Mouse (Mus musculus): ENCODE measurements at regions not wholly inside any gene's neighbourhood (a gene's known extent, or its start where the extent isn't known, plus 50 kb on each side); places are given as distances from the start of the nearest gene placed in this dataset.

DNA sequence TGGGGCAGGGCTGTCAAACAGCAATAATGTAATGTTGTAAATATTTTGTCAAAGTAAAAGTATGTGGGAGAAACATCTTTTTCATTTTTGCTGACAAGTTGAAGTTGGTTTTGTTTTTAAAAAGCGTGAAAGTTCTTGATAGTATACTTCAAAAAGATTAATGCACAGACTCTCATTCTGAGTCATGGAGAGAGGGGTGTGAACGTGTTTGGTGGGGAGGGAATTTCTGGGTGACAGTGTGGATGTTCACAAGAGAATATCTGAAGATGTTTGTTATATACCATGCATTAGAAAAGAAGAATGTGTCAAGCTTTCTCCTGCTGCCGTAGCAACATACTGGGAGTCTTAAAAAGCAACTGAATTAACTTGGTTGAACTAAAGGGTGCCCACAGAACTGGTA is 57.0 kb downstream of the Rps29 start:
- DNase-seq (ENCODE audit: low spot score in 2 of 2): no peak

DNA sequence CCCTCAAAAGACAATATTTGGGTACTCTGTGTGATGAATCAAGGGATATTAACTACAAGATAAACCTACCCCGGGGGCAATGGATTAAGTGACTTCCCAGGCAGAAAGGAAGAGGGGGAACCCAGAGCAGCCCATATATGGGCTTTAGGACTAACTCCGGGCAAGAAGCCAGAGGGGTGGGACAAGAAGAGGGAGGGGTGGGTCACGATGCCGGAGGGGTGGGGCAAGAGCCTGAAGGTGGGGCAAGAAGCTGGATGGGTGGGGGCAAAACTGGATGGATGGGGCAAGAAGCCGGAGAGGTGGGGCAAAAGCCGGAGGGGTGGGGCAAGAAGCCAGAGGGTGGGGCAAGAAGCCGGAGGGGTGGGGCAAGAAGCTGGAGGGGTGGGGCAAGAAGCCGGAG is 64.1 kb downstream of the Rps29 start:
- no peak for DNase-seq (ENCODE audit: low spot score in 2 of 2)

DNA sequence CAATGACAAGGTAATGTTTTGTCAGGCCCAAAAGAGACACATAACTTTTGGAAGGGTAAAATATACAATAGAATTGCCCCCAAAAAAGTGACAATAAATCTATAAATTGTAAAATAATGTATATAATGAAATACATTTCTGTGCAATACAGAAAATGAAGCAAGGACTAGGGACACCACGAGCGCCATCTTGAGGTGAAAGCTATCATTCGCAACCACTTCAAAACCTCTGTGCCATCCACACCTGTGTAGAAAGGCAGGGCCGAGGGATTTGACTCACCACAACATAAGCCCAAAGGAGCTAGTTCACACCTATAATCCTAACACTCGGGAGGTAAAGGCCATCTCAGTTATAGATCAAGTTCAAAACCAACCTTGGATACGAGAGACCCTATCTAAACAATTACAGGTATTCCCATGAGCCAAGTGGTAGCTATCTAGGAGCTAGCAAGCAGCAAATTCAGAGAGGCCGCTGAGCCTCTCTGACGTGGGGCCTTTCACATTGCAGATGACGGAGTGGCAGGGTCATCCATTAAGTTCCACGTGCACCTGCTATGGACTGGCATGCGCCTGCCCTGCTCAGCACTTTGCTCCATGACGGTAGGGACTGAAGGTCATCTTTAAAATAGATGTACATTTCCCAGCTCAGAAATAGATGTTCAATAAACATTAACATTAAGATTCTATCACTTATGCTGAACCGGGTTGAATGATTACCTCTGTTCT is 65.8 kb downstream of the Rps29 start:
- DNase-seq (ENCODE audit: low spot score in 2 of 2): no peak

DNA sequence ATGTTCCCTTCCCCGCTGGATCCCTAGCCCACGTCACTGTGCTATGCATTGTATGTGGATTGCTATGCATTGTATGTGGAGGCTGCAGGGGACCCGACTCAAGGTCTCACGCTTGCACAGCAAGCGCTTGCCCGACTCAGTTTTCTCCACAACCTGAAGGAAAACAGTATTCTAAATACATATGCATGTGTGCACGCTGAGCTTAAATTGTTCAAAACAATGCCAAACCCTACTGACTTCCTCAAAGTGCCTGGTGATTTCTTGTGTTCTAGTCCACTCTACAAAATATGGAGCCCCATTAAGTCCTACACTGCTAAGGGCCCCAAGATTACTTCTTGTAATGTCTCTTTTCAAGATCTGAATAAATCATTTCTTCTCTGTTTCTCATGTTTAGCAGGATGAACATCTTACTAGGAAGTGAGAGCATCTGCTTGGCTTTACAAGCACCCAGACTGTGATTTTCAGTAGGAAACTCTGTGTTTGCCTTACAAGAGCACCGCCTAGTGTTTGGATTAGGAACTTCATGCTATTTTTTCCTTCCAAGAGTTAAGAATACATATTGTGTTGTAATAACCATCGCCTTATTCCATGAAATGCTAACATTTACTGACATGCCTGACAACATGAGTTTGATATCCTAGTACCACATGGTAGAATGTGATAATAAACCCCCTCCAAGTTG is 70.9 kb downstream of the Rps29 start:
- DNase-seq (ENCODE audit: low spot score in 2 of 2): peak; percentile 55 to 59

DNA sequence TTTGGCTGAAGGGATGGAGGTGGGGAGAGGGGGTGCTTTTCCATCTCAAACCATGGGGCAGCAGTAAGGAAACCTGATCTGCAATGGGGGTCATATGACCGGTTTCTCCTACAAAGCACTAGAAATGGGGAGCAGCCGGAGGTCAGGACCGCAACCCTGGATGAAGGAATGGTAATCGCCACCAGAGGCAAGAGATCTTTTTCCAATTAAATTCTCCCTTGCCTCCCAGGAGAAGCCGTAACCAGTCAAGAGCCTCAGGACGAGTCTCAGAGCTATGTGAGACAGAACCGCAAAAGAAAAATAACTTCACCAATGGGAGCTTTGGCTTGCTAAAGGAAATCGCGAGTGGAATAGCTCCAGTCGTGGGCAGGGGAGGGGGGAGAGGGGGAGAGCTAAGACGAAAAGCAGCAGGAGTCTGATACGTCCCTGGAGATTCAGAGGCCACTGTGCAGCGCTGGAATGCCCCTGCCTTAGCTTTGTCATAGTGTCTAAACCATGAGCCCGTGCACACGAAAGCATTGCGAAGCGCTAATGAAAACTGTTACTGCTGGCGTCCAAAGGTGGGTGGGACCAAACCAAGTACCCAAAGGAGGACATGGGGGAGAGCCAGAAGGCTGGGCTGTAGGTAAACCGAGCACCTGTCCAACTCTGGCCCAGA is 73.3 kb downstream of the Rps29 start:
- DNase-seq (ENCODE audit: low spot score in 2 of 2): no peak

DNA sequence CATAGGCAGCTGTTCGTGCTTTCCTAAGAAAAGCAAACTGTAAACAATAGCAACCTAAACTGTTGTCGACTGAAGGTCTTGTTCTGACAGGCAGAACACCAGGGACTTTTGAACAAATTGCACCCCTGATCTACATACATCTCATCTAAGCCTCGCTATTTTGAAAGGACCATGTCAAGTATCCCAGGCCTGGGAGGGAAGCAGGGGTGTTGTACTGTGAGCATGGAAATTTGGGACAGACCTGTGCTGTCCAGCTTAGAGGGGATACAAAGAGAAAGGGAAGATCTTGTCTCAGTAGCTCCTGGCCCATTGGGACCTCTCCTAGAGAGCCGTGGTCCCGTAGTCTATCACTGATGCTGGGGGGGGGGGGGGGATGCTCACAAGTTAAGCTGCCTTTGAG is 74.3 kb downstream of the Rps29 start:
- DNase-seq (ENCODE audit: low spot score in 2 of 2): no peak

DNA sequence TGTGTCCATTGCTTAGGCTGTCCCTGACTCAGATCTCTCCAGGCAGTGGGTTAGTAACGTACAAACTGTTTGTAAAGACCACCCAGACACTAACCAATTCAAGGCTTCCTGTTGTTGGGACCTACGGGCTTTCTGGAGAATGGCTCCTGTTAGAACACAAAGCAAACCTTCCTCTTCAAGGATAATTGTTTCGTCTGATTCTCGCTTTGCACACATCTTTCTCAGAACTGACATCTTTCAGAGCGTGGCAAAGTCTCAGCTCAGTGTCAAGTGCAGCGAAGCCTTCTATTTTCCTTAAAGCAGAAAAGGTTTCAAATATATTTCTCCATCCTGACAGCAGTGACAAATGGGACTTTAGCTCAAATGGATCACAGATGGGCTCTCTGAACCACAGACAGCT is 76.9 kb downstream of the Rps29 start:
- no peak for DNase-seq (ENCODE audit: low spot score in 2 of 2)

DNA sequence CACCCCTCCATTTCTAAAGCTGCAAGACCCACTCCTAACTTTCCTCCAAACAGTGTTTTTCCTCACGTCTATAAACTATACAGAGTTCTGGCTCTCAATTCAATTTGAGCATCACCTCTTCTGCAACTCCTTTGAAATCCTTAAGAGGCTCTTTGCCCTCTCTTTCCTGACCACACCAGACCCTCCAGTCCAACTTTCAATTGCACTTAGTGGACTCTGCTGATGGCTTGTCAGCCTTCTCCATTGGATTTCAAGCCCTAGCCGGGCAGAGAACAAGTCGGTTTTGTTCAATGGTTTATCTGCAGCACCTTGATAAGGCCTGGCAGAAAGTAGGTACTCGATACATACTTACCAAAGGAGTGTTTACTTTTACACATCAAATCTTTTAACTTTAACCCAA is 119.4 kb downstream of the Rps29 start:
- DNase-seq (ENCODE audit: low spot score in 2 of 2): no peak

DNA sequence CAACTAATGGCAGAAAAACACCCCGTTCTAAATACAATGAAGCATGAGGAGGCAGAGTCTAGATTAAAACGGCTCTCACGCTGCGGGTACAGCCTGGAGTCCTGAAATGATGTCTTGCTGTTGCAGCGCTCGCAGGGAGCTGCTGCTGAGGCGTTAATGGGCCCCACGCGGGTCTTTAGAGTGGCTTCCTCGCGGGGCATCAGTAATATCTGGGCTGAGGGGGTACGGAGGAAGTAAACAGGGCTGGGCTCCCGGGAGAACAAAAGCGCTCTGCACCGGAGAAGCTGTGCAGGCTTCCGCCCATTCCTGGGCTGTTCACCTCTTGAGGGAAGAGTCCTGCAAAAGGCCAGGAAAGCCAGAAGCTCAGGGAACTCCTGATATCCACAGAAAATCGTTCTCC is 135.4 kb downstream of the Rps29 start:
- DNase-seq (ENCODE audit: low spot score in 2 of 2): peak in 1 of 2 experiments; percentile 20

DNA sequence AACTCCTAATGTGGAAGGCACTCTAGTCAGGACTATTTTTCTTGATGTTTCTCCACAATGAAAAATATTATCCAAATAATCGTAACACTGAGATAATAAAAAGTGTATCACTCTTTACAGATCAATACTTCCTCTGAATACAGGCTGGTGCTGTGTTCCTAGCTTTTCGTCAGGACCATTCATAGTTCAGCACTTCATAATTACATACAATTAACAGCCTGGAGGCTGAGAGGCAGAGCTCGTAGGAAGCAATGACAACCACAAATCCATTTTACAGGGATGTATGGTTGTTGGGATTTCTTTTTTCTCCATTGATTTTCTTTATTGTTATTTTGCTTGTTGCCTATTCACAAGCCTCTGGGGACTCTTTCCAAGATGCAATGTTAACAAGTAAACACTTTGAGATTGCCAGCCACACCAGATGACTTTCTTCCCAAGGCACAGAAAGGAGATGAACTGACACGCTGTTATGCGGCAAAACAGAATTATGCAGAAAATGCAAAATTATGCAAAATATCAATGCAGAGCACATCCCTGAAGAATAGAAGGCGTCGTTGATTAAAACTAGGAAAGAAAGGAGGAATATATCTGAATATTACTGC is 142.2 kb downstream of the Rps29 start:
- no peak for DNase-seq (ENCODE audit: low spot score in 2 of 2)

DNA sequence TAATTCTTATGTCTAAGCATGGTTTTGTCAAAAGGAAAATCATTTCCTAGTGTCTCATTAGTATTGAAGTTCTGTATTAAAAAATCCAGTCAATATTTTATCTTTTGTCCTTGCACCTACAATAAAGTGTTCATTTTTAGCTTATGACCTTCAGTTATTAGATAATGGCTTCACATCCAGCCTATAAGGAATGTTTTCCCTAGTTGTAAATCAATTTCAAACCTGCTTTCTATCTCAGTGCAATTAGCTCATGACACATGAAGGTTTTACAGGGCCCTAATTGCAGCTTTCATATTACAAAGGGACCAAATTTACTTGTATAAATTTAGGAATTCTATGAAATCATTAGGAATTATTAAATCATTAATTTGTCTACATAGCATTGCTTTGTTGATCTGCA is 153.8 kb downstream of the Rps29 start:
- no peak for DNase-seq (ENCODE audit: low spot score in 2 of 2)

DNA sequence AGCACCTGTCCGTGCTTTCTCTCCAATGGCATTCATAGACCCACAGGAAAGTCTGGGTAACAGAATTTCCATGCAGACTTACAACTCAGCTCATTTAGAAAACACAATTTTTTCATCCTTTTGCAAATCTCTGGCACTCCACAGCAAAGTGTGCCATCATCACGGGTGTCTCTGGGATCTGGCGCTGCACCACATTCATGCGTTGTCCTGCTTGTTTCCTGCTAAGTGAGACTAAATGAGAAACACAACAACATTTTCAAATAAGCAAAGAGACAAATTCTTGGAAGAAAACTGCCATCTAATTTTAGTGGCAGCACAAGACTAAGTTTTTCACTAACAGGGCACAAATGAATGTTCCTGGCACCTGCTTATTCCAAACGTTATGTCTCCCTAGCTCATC is 156.9 kb downstream of the Rps29 start:
- peak; percentile 42 to 53 for DNase-seq (ENCODE audit: low spot score in 2 of 2)

DNA sequence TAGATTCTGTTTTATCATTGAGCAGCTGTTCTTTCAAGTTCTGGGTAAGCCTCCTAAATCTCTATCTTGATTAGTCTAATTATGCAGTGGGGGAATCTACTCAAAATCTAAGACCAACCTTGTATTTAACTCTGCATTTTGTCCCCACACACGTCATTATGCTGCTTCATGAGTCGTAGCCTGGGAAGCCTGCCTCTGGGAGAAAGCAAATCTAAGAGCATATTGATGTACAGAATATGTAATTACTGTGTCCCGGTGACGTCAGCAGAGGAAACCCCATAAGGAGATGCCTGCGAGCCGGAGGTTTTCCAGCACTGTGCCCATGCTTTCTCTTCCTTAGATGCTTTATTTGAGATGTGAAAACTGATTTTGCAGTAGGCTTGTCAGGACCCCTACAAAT is 161.7 kb downstream of the Rps29 start:
- DNase-seq (ENCODE audit: low spot score in 2 of 2): peak; percentile 64 to 74

DNA sequence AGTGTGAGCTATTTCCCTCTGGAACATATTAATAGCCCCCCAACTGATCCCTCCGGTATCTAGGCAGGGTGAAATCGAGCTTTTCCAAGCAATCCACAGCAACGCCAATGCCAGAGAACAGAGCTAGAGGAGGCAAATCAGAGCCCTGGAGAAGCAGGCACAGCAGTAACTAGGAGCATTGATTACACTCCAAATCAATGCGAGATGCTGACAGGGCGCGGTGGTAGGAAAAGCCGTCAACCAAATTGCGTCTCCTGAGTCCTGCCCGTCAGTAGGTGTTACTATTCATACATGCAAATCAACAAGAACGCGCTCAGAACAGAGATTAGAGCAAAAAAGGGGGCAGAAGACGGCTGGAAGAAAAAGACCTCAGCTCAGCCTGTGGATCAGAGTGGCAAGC is 162.2 kb downstream of the Rps29 start:
- DNase-seq (ENCODE audit: low spot score in 2 of 2): peak; percentile 32 to 41

DNA sequence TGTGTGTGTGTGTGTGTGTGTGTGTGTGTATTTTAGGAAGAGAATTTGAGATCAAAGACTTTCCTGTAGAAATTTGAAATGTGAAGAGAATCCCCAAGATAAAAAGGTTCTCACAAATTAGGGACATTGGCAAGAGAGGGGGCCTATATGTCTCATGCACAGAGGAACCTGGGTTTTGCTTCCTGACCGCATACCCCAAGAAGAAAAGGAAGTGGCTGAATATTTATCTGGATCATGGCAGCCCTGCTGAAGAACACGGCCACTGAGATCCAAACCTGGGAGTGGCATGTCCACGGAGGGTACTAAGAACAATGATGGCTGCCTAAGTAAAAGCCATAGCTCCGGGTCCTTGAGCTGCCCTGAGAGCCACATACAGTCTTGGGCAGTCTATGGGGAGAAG is 178.3 kb downstream of the Rps29 start:
- no peak for DNase-seq (ENCODE audit: low spot score in 2 of 2)

DNA sequence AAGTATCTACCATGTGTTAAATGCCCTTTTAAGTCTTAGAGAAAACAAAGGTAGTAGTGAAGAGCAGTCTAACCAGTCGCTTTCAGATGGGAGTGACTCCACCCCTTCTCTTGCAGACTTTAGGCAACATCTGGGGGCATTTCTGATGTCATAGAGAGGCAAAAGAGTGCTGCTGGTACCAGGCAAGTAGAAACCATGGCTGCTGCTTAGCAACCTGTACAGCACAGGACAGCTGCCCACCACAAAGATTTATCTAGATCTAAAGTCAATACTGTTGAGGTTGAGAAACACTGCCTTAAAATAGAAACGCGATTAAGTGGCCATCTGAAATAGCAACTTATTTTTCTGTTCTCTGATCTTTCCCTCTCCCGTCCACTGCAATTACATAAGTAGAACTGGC is 178.8 kb downstream of the Rps29 start:
- DNase-seq (ENCODE audit: low spot score in 2 of 2): no peak

DNA sequence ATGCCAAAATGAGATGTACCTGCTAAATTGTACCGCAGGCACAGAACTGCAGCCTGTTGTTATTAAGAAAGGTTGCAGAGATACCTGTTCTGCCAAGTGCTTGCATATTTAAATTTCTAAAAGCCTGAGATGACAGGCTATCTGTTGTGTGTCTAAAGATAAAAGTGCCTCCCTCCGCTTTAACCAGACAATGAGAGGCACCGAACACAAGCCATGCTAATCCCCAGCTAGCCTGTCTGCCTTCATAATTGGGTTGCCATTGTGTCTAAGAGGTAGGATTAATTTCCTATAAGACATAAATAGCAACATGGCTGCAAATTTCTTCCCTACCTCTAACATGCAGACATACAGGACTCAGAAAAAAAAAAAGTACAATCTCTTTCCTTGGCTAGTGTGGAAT is 179.8 kb downstream of the Rps29 start:
- no peak for DNase-seq (ENCODE audit: low spot score in 2 of 2)

DNA sequence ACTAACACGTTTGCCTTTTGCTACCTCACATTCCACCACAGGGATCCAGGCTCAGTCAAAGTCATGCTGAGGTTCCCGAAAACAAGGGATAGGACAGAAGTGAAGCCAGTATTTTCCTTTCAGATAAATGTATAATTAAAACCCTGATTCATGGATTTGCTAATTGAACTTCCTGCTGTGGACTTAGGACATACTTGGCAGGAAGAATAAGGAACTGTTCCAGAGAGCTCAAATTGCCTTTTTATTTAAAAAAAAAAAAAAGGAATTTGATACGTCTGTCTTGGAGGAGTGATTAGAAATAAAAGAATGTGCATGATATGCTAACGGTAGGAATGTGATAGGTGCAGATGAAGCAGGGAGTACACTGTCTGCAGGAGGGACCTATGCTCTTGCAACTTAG is 181.7 kb downstream of the Rps29 start:
- DNase-seq (ENCODE audit: low spot score in 2 of 2): no peak

DNA sequence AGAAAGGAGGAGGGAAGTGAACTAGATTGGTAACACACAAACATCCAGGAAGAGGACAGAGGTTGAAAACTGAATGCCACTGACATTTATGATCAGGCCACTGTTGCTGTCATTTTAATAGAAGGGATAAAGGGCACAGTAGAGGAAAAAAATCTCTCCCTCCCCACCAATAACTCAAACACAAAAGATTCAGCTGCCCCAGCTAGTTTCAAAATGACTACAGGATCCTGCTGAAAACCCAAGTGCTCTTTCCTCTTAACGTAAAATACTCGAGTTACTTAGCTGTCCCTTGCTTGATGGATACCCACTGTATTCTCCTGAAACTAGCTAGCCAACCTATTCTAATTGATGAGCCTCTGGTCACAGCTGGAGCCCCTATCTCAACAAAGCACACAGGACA is 211.7 kb downstream of the Rps29 start:
- no peak for DNase-seq (ENCODE audit: low spot score in 2 of 2)

DNA sequence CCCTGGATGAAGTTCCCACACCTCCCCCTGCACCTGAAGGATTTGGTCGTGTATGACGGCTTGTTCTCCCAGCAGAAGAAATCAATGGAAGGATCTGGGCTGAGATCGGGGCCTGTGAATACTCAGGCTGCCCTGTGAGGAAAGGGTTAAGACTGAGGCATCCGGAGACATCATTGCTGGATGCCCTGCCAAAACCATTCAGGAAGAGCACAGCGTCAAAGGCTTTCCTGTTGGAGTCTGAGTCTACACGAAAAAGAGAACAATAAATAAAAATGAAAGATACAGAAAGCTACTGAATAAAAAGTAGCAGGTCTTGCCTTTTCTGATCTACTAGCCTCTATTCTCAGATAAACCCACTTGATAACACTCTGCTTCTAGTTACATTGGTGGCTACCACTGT is 248.4 kb downstream of the Rps29 start:
- DNase-seq (ENCODE audit: low spot score in 2 of 2): no peak

DNA sequence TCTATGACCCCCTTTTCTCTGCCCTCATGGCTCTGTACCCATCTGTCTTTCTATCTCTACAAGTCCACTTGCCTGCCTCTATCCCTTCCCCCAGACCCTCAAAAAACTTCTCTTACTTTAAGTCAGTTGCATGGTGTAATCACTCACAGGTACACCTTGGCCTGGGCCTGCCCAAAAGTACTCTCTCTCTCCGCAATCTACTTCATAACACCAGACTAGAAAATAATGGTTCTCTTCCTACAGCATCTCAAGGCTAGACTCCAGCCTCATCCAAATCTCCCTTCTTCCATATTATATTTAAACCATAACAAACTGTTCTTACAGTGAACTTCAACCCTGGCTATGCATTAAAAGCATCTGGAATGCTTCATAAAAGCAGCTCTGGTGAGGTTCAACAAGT is 254.2 kb downstream of the Rps29 start:
- no peak for DNase-seq (ENCODE audit: low spot score in 2 of 2)

DNA sequence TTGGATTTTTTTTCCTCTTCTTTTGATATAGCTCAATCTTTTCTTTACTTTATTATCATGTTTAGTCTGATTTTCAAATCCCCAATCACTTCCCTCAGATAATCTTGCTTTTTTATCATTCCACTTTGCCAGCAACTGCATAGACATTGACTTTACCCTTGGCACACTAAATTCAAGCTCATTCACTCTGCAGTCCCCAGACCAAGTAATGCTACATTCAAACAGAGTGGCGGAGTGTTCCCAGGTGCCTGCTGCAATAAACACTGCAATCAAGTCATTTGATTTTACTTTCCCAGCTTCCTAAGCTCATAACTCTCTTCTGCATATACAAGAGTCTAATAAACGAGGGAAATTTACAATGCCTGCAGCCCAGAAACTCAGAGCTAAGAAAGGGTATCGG is 269.8 kb downstream of the Rps29 start:
- DNase-seq (ENCODE audit: low spot score in 2 of 2): no peak

DNA sequence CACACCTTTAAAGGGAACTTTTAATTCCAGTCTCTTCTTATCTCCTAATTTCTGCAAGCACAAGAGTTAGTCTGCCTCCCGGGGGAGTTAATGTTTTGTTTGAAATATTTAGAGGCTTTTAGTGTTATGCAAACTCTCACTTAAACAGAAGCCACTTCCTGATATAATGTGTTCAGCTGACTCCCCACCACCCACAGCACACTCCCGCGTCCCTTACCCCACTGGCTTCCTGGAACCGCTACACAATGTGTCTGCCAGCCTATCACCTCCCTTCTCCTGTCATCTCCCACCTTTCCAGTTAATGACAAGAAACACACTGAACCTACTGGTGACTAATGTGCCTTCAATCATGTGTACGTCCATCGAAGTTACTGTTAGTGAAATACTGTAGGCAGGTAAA is 276.5 kb downstream of the Rps29 start:
- DNase-seq (ENCODE audit: low spot score in 2 of 2): no peak

Data from right cerebral cortex, postnatal 10 days (tissue).